Mouse (Mus musculus): ENCODE measurements around the gene Smcr8. TPM values are rescaled to one million over a fixed set of nuclear protein-coding genes. Genes with fewer than 3 reads are reported as not detected.

Smcr8 gene
- total RNA-seq (2015): 27.4 and 32.1 TPM in 2 replicates
- total RNA-seq (2017): 16.8 and 18.7 TPM in 2 replicates

- peak; percentile 86 for ATAC-seq (ENCODE audit: poor library complexity, severe bottlenecking)
Observed at GRCm38 (mm10) chr11:60776829-60777740, at the start of gene Smcr8, which contains the start of gene Top3a. TSS of gene Smcr8 (plus strand) at chr11:60777524. TSS of gene Top3a (minus strand) at chr11:60777365.

- ATAC-seq (ENCODE audit: poor library complexity, severe bottlenecking): peak; percentile 77
Observed at GRCm38 (mm10) chr11:60728260-60728761, 49.0 kb upstream of the Smcr8 start, which contains the start of gene Mief2. TSS of gene Mief2 (plus strand) at chr11:60728398.

GRCm38 (mm10) chr11:60729217-60729641, 48.1 kb upstream of the Smcr8 start:
- no peak for ATAC-seq (ENCODE audit: poor library complexity, severe bottlenecking)

- peak; percentile 32 for ATAC-seq (ENCODE audit: poor library complexity, severe bottlenecking)
Observed at GRCm38 (mm10) chr11:60730169-60730568, 47.2 kb upstream of the Smcr8 start.

- no peak for ATAC-seq (ENCODE audit: poor library complexity, severe bottlenecking)
Observed at GRCm38 (mm10) chr11:60731251-60731650, 46.1 kb upstream of the Smcr8 start.

GRCm38 (mm10) chr11:60734206-60734605, 43.1 kb upstream of the Smcr8 start:
- ATAC-seq (ENCODE audit: poor library complexity, severe bottlenecking): no peak

GRCm38 (mm10) chr11:60735191-60735590, 42.1 kb upstream of the Smcr8 start:
- no peak for ATAC-seq (ENCODE audit: poor library complexity, severe bottlenecking)

GRCm38 (mm10) chr11:60736491-60736890, 40.8 kb upstream of the Smcr8 start:
- ATAC-seq (ENCODE audit: poor library complexity, severe bottlenecking): no peak

GRCm38 (mm10) chr11:60737450-60737849, 39.9 kb upstream of the Smcr8 start:
- no peak for ATAC-seq (ENCODE audit: poor library complexity, severe bottlenecking)

- ATAC-seq (ENCODE audit: poor library complexity, severe bottlenecking): no peak
Observed at GRCm38 (mm10) chr11:60740321-60740720, 37.0 kb upstream of the Smcr8 start.

GRCm38 (mm10) chr11:60755570-60755969, 21.8 kb upstream of the Smcr8 start:
- no peak for ATAC-seq (ENCODE audit: poor library complexity, severe bottlenecking)

- ATAC-seq (ENCODE audit: poor library complexity, severe bottlenecking): no peak
Observed at GRCm38 (mm10) chr11:60761681-60762080, 15.6 kb upstream of the Smcr8 start.

GRCm38 (mm10) chr11:60766969-60767368, 10.4 kb upstream of the Smcr8 start:
- ATAC-seq (ENCODE audit: poor library complexity, severe bottlenecking): no peak

GRCm38 (mm10) chr11:60769322-60769721, 8.0 kb upstream of the Smcr8 start:
- peak; percentile 100 for ATAC-seq (ENCODE audit: poor library complexity, severe bottlenecking)

- no peak for ATAC-seq (ENCODE audit: poor library complexity, severe bottlenecking)
Observed at GRCm38 (mm10) chr11:60770776-60771175, 6.5 kb upstream of the Smcr8 start.

- ATAC-seq (ENCODE audit: poor library complexity, severe bottlenecking): no peak
Observed at GRCm38 (mm10) chr11:60772161-60772560, 5.2 kb upstream of the Smcr8 start.

- no peak for ATAC-seq (ENCODE audit: poor library complexity, severe bottlenecking)
Observed at GRCm38 (mm10) chr11:60774158-60774689, 3.1 kb upstream of the Smcr8 start.

- ATAC-seq (ENCODE audit: poor library complexity, severe bottlenecking): no peak
Observed at GRCm38 (mm10) chr11:60774841-60775240, 2.5 kb upstream of the Smcr8 start.

- no peak for ATAC-seq (ENCODE audit: poor library complexity, severe bottlenecking)
Observed at GRCm38 (mm10) chr11:60775578-60775977, 1.7 kb upstream of the Smcr8 start.

GRCm38 (mm10) chr11:60776107-60776828, 1.1 kb upstream of the Smcr8 start:
- 0 out of 2 replicates have a peak, but pooled peaks have one; percentile 0 for ATAC-seq (ENCODE audit: poor library complexity, severe bottlenecking)

- ATAC-seq (ENCODE audit: poor library complexity, severe bottlenecking): peak; percentile 2; the same call in 1 of the 2 replicates
Observed at GRCm38 (mm10) chr11:60777801-60778370, 562 bp downstream of the Smcr8 start.
